Mouse (Mus musculus) midbrain, embryonic 15.5 days (tissue): ENCODE data around the gene Prdm8. TPM values are rescaled to one million over a fixed set of nuclear protein-coding genes. Genes with fewer than 3 reads are reported as not detected.

Experiments
- ATAC-seq: fragments of 200-750 bp; cut with Nextera tagmentation; replicated peaks from 2 replicates; pipeline ENCODE4 v1.8.0; 2017; ENCODE audit warnings: moderate TSS enrichment
- H3K27ac ChIP-seq: fragments of 300-500 bp; sonication (generic); 2 replicates; pipeline ENCODE4 v1.5.1; 2015; ENCODE audit warnings: mild to moderate bottlenecking, inconsistent platforms
- H3K27me3 ChIP-seq: fragments of 300-500 bp; sonication (generic); replicated peaks from 2 replicates; pipeline ENCODE4 v1.6.1; 2015; ENCODE audit warnings: inconsistent platforms
- H3K36me3 ChIP-seq: fragments of 300-500 bp; sonication (generic); replicated peaks from 2 replicates; pipeline ENCODE4 v1.6.1; 2015; ENCODE audit warnings: inconsistent platforms
- H3K4me1 ChIP-seq: fragments of 300-500 bp; sonication (generic); 2 replicates; pipeline ENCODE4 v1.6.1; 2015; ENCODE audit warnings: inconsistent platforms
- H3K4me2 ChIP-seq: fragments of 300-500 bp; sonication (generic); 2 replicates; pipeline ENCODE4 v1.6.1; 2015; ENCODE audit warnings: inconsistent platforms, mild to moderate bottlenecking, moderate library complexity
- H3K4me3 ChIP-seq: fragments of 300-500 bp; sonication (generic); 2 replicates; pipeline ENCODE4 v1.5.1; 2015; ENCODE audit warnings: mild to moderate bottlenecking, inconsistent platforms
- H3K9ac ChIP-seq: fragments of 300-500 bp; sonication (generic); 2 replicates; pipeline ENCODE4 v1.6.1; 2015; ENCODE audit warnings: mild to moderate bottlenecking, inconsistent platforms
- H3K9me3 ChIP-seq: fragments of 300-500 bp; sonication (generic); 2 replicates; pipeline ENCODE4 v1.6.1; 2016; ENCODE audit warnings: inconsistent platforms
- WGBS: fragments of 180-500 bp; shearing (Covaris S2); methylation state at CpG from one replicate; pipeline ENCODE4 v1.1.7; 2015; ENCODE audit warnings: mixed read lengths; 5-methylcytosine and 5-hydroxymethylcytosine counted together
- polyA plus RNA-seq: library from polyadenylated mRNA; unstranded; fragments of >200 nt; fragmentation: Nextera tagmentation; extraction: Ambion mirVana; gene quantifications from 2 replicates; pipeline ENCODE4 v1.2.1, GENCODE M21; 2015

Gene Prdm8
- polyA plus RNA-seq, result 2.1 and 2.6 TPM in 2 replicates

GRCm38 (mm10) chr5:98167180-98167824 lies at the start of gene Prdm8:
Gene Prdm8, plus strand, starts transcription at chr5:98167198.
- H3K27ac ChIP-seq, result no peak within 1 kb of the TSS
- peak within 1 kb of the TSS; percentile 23 for H3K9ac ChIP-seq
- H3K4me3 ChIP-seq, result peak within 1 kb of the TSS; percentile 45
- H3K4me1 ChIP-seq, result peaks cover 46% of the 10 kb centered on the region
- ATAC-seq, result peak; percentile 89
- no peaks in the 10 kb centered on the region for H3K36me3 ChIP-seq
- under 1% methylated on average over 50 of the region's 51 CpGs for WGBS
- no peaks in the 10 kb centered on the region for H3K9me3 ChIP-seq
- peaks cover 47% of the 10 kb centered on the region for H3K27me3 ChIP-seq
- peak within 1 kb of the TSS; percentile 79 for H3K4me2 ChIP-seq

GRCm38 (mm10) chr5:98127074-98127473 lies 39.9 kb upstream of the Prdm8 start:
- Histone ChIP-seq H3K36me3 (no peaks in the 10 kb centered on the region), H3K4me3 (no peak overlapping the region), H3K9ac (no peak overlapping the region), H3K27me3 (no peaks in the 10 kb centered on the region), H3K9me3 (no peaks in the 10 kb centered on the region), H3K4me1 (no peaks in the 10 kb centered on the region), H3K27ac (no peak overlapping the region), H3K4me2 (no peak overlapping the region)
- 87% methylated on average over 3 of the region's 3 CpGs for WGBS
- no peak for ATAC-seq

GRCm38 (mm10) chr5:98138545-98139296 lies 28.3 kb upstream of the Prdm8 start:
- Histone ChIP-seq H3K36me3 (no peaks in the 10 kb centered on the region), H3K4me1 (peaks cover 11% of the 10 kb centered on the region), H3K27ac (no peak overlapping the region), H3K9ac (no peak overlapping the region), H3K27me3 (no peaks in the 10 kb centered on the region), H3K4me3 (no peak overlapping the region), H3K4me2 (no peak overlapping the region), H3K9me3 (no peaks in the 10 kb centered on the region)
- 68% methylated on average over 14 of the region's 14 CpGs for WGBS
- ATAC-seq, result peak; percentile 70

GRCm38 (mm10) chr5:98139297-98139660 lies 27.7 kb upstream of the Prdm8 start:
- ATAC-seq, result no peak

GRCm38 (mm10) chr5:98146895-98147294 lies 20.1 kb upstream of the Prdm8 start:
- ATAC-seq, result no peak
- Histone ChIP-seq H3K9me3 (no peaks in the 10 kb centered on the region), H3K9ac (no peak overlapping the region), H3K27ac (no peak overlapping the region), H3K27me3 (no peaks in the 10 kb centered on the region), H3K4me2 (no peak overlapping the region), H3K4me3 (no peak overlapping the region), H3K36me3 (no peaks in the 10 kb centered on the region), H3K4me1 (no peaks in the 10 kb centered on the region)
- WGBS, result 62% methylated on average over 3 of the region's 3 CpGs

More at GRCm38 (mm10) chr5:98139297-98139660, 27.7 kb upstream of the Prdm8 start:
- Histone ChIP-seq H3K9ac (no peak overlapping the region), H3K4me1 (peaks cover 11% of the 10 kb centered on the region), H3K4me2 (no peak overlapping the region), H3K4me3 (no peak overlapping the region), H3K27me3 (no peaks in the 10 kb centered on the region), H3K27ac (no peak overlapping the region), H3K9me3 (no peaks in the 10 kb centered on the region), H3K36me3 (no peaks in the 10 kb centered on the region)
- WGBS, result 40% methylated on average over 3 of the region's 3 CpGs

- H3K36me3 ChIP-seq, result no peaks in the 10 kb centered on the region
- H3K9me3 ChIP-seq, result no peaks in the 10 kb centered on the region
- no peak overlapping the region for H3K9ac ChIP-seq
- no peak overlapping the region for H3K4me3 ChIP-seq
- no peak overlapping the region for H3K27ac ChIP-seq
- peak overlapping the region; percentile 79; the same call in 1 of the 2 replicates for H3K4me2 ChIP-seq
- ATAC-seq, result peak; percentile 10; the same call in 1 of the 2 replicates
- H3K27me3 ChIP-seq, result peaks cover 36% of the 10 kb centered on the region
- peaks cover 46% of the 10 kb centered on the region for H3K4me1 ChIP-seq
- 3% methylated on average over 15 of the region's 15 CpGs for WGBS
These were observed 882 bp upstream of the Prdm8 start for GRCm38 (mm10) chr5:98166116-98166515.

GRCm38 (mm10) chr5:98168356-98169285 lies 1.6 kb downstream of the Prdm8 start:
- Histone ChIP-seq H3K9me3 (no peaks in the 10 kb centered on the region), H3K9ac (no peak overlapping the region), H3K4me2 (peak overlapping the region; percentile 79), H3K4me3 (peak overlapping the region; percentile 45), H3K27me3 (peaks cover 61% of the 10 kb centered on the region), H3K27ac (no peak overlapping the region), H3K4me1 (peaks cover 50% of the 10 kb centered on the region), H3K36me3 (no peaks in the 10 kb centered on the region)
- under 1% methylated on average over 37 of the region's 37 CpGs for WGBS
- ATAC-seq, result no peak

- Histone ChIP-seq H3K4me3 (peak overlapping the region; percentile 45), H3K4me1 (peaks cover 50% of the 10 kb centered on the region), H3K9ac (no peak overlapping the region), H3K36me3 (no peaks in the 10 kb centered on the region), H3K9me3 (no peaks in the 10 kb centered on the region), H3K27me3 (peaks cover 66% of the 10 kb centered on the region), H3K27ac (no peak overlapping the region), H3K4me2 (peak overlapping the region; percentile 79)
- ATAC-seq, result no peak
- whole genome bisulfite sequencing, result 2% methylated on average over 30 of the region's 30 CpGs
These were observed 2.7 kb downstream of the Prdm8 start for GRCm38 (mm10) chr5:98169376-98170351.

GRCm38 (mm10) chr5:98171651-98172230 lies 4.7 kb downstream of the Prdm8 start:
- WGBS, result 12% methylated on average over 9 of the region's 9 CpGs
- Histone ChIP-seq H3K4me2 (no peak overlapping the region), H3K4me3 (no peak overlapping the region), H3K9ac (no peak overlapping the region), H3K36me3 (no peaks in the 10 kb centered on the region), H3K27ac (no peak overlapping the region), H3K4me1 (peaks cover 42% of the 10 kb centered on the region), H3K27me3 (peaks cover 71% of the 10 kb centered on the region), H3K9me3 (no peaks in the 10 kb centered on the region)
- no peak for ATAC-seq

- H3K36me3 ChIP-seq, result no peaks in the 10 kb centered on the region
- peaks cover 33% of the 10 kb centered on the region for H3K4me1 ChIP-seq
- H3K9ac ChIP-seq, result no peak overlapping the region
- H3K9me3 ChIP-seq, result no peaks in the 10 kb centered on the region
- H3K4me2 ChIP-seq, result no peak overlapping the region
- no peak overlapping the region for H3K4me3 ChIP-seq
- 6% methylated on average over 15 of the region's 15 CpGs for WGBS
- H3K27me3 ChIP-seq, result peaks cover 72% of the 10 kb centered on the region
- no peak overlapping the region for H3K27ac ChIP-seq
- no peak for ATAC-seq
These were observed 5.6 kb downstream of the Prdm8 start for GRCm38 (mm10) chr5:98172502-98173181.
